Mouse (Mus musculus): ENCODE results near the gene Gm12830.

The Gm12830 gene

DNA sequence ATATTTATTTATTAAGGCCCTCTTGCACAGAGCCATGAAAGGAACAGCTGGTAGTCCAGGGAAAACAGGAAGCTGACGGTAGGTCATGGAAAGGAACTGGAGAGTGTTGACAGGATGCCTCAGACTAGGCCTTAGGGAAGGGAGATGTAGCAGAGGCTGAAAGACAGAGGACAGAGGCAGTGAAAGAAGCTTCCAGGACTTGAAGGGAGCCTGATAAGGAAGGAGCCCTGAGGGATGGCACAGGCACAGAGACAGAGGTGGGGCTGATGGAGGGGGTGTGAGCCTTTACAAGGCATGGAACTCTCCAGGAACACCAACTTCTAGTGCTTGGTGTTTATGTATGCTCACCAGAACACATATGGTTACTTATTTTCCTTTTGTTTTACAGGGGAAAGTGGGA lies 23.1 kb downstream of the Gm12830 start:
- DNase-seq (ENCODE audit: low spot score): no peak

DNA sequence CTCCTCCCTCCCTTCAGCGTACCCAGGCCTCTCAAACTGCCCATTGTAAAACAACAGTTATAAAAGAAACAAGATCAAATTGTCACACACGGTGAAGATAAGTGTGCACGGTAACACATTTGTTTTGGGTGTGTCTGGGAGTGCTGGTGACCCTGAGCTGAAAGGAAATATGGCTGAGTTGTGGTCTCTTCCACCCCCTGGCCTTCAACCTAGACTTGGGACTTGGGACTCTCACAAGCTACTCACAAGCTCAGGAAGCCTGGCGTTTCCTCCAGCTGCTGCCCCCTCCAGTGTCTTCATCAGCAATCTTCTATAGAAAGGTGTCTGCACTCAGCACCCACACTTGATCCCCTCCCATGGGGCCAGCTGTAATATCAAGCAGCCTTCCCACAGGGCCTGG lies 24.1 kb downstream of the Gm12830 start:
- DNase-seq (ENCODE audit: low spot score): no peak

DNA sequence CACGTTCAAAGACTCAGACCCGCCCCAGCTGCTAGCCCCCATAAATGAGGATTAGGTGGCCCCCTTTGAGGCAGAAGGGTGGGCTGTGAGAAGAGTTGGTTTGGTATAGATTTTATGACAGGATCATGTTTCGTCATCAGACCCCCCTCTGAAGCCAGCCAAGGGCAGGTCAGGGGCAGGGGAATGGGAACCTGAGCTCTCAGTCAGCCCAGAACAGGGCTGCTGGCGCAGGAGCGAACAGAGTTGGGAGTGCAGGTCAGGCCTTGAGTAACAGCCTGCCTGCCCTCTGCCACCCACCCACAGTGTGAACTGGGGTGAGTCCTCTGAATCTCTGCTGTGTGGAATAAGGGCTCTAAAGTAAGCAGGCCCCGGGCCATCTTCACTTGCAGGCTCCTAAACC lies 25.2 kb downstream of the Gm12830 start:
- no peak for DNase-seq (ENCODE audit: low spot score)

DNA sequence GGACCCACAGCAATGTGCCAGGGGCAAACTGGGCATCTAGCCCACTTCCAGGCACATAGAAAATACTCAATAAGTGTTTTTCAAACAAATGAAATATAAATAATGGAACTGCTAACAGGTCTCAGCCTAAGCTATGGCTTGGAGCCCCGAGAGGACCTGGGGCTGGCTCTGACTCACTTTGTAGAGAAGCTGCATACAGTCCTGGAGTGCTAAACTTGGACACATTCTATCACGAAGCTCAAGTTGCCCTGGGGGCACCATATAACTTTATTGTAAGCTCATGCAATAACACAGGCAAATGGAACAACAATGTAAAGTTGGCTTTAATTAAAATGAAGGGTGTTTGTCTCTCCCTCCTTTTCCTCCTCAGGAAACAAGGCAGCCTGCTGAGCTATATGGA lies 32.4 kb downstream of the Gm12830 start:
- no peak for DNase-seq (ENCODE audit: low spot score)

DNA sequence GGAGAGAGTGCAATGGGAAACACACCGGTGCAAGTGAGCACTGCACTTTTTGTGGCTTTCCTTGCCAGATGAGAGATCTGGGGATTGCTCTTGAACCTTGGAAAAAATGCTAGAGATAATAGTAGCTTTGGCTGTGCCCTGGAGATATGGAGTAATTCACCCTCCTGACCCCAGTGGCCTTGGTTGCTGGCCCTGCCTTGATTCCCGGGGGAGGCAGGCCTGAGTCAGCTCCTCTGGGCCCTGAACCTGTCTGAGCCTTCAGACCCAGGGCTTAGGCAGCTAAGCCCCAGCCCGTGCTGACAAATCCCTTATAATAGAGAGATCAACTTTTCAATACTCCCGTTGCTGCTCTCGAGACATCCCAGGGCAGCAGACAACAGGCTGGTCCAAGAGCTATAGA lies 36.9 kb downstream of the Gm12830 start:
- no peak for DNase-seq (ENCODE audit: low spot score)

DNA sequence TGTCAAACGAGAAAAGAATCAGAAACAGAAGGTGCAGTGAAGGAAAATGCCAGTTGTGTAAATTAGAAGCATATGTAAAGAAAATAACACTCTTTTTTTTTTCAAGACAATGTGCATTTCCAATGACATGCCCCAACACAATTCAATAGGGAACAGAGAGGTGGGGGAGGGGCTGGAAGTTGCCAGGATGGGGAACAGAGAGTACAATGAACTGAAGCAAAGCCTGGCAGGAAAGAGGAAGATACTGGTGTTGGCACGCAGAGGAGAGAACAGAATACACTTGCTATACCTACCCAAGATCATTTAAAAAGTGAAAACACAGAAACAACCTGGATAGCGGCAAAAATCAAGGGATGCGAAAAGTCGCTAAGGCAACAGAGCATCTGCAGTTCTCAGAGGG lies 41.6 kb downstream of the Gm12830 start:
- no peak for DNase-seq (ENCODE audit: low spot score)

DNA sequence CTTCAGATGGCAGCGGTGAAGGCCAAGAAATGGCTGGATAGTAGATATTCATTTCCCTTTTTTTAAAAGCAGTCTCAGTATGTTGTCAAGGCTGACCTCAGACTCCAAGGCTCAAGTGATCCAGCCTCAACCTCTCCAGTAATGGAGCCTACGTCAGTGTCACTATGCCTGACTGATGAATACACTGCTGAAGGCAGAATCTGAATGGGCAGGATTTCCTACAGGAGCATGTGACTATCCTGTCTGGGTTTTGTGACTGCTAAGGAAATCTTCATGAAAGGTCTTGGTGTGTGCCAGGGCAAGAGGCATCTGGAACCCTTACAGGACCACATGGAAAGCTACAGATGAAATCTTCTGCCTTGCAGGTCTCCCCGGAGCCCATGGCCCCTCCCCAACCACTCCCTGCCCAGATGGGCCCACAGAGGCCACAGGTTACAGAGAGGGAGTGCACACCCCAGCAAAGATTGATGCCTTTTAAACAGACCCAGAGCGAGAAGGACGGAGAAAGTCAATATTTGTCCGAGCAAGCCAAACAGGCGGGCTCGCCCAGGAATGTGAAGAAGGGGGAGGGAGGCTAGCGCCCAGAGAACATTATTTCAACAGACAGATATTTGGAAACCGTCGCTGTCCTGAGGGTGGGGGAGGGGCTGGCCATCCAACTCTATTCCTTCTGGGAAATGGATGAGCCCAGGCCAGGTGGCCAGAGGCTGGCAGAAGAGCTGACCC lies 48.4 kb downstream of the Gm12830 start:
- DNase-seq (ENCODE audit: low spot score): peak; percentile 12

DNA sequence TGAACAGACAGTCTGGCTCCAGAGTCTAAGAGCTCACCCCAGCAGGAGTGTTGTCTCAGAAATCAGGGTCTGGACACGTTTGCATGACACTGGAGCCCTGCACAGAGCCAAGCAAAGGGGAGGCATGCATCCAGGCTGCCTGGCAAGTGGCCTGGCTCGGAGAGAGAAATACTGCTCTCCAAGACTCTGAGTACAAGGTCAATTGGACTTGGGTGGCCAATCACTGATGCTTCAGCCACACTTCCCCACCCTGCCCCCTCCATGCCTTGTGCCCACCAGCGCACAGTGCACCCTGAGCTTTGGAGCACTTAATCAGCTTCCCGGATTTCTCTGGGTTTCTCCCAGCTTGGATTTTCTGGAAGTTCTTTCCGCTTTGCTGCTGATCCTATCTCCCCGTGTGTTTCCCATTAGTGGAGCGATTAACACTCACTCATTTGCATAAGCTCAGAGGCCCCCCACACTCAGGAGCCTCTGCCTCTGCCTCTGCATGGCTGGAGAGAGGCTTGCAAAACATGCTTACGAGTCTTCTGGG lies 55.0 kb downstream of the Gm12830 start:
- peak; percentile 11 for DNase-seq (ENCODE audit: low spot score)

DNA sequence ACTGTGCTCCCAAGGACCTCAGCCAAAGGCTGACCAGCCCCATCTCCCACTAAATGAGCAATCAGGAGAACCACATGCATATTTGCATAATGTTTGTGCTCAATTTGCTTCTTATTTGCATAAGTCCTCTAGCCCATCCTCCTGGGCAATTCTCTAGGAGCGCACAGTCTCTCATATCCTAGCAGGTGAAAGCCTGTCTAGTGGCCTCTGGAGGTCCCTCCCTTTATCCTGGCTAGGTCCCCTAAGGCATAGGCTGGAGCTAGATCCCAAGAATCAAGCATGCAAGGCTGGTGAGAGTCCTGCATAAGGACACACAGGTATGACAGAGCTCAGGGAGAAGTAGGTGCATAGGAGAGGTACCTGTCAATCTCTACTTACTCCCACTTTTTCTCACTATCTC lies 60.7 kb downstream of the Gm12830 start:
- DNase-seq (ENCODE audit: low spot score): no peak

DNA sequence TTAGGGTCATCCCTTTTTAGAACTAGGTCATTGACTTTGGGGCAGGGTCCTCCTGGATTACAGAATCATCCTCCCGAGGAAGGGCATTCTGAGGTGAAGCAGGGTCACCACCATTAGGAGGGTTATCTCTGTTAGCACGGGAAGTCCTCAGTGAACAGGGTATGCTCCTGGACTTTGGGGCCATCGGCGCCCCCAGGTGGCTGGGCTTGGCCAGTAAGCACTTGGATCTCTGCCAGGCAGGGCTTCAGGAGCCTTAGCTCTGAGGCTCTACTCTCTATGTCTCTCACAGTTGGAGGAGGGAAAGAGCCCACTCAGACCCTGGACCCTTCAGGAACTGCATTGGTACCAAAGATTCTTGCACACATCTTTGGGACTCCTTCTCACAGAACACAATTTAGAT lies 76.3 kb downstream of the Gm12830 start:
- peak; percentile 32 for DNase-seq (ENCODE audit: low spot score)

DNA sequence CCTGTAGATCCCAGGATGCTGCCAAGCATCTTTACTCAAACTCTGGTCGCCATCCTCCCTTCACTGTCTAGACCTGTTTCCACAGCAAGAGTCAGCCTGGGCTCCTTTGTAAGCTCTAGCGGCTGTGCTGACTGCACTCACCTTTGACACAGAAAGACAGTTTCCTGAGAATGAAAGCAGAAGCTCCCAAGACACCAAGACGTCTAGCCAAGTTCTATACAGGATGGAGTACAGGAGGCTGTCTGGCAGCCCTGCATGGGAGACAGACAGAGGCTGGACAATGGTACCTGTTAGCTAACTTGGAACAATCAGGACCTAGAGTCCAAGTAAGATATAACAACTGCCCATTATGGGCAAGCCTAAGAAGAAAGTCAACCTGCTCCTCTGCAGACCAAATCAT lies 78.4 kb downstream of the Gm12830 start:
- no peak for DNase-seq (ENCODE audit: low spot score)

DNA sequence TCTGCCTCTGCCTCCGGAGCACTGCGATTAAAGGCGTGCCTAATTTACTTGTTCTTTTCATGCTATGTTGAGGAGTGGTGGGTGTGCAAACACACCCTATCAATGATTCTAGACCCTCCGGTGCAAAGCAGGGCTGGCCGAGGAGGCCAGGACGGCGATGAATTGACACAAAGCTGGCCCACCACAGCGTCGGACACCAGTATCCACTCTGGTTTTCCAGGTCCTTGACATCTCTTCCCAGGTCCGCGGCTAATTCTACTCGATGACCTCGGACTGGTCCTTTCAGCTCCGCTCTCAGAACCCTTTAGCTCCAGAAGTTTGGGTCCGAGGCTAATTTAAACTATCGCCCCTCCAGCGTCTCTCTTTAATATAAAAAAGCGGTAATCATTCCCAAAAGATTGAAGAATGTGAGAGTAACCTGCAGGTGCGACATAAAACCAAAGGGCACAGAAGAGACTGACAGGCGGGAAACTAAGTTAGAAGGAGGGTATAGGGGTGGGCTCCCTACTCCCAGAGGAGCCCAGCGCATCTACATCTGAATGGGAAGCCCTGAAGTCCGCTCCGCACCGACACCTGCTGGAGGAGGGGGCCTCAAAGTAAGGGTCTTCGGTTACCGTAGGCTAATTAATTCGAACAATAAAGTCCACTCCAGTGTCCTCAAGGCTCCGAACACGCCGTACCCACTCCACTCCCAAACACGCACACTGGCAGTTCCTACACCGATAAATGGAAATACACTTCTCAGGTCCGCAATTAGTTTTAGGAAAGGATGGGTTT lies 79.5 kb downstream of the Gm12830 start:
- DNase-seq (ENCODE audit: low spot score): no peak

DNA sequence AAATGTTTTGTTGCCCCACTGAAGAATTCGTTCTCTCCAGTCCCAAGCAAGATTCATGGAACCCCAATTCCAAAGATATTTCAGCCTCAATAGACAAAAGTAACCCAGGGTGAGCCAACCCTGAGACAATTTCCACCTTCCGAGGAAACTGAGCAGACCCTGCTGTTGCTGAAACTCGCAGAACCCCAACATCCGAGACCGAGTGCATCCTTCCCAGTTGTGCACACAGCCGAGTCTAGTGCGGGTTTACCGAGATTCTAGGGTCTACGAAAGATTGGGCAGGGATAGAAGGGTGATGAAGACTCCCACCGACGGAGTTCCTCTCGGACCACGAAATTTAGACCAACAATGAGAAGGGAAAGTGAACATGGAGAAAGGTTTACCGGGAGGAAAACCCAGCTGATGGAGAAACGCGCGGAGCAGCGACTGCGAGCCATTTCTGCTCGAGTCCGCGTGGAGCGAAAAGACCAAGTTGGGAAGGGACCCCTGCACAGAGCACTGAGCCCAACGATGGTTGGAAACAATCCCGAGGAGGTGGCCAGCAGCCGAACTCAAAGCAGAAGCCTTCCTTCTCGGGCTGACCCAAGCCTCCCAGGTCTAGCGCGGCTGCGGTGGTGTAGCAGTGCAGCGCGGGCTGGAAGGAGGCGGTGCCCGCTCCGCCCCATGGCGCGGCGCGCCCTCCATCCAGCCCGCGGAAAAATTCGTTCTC lies 80.3 kb downstream of the Gm12830 start:
- DNase-seq (ENCODE audit: low spot score): peak; percentile 28

DNA sequence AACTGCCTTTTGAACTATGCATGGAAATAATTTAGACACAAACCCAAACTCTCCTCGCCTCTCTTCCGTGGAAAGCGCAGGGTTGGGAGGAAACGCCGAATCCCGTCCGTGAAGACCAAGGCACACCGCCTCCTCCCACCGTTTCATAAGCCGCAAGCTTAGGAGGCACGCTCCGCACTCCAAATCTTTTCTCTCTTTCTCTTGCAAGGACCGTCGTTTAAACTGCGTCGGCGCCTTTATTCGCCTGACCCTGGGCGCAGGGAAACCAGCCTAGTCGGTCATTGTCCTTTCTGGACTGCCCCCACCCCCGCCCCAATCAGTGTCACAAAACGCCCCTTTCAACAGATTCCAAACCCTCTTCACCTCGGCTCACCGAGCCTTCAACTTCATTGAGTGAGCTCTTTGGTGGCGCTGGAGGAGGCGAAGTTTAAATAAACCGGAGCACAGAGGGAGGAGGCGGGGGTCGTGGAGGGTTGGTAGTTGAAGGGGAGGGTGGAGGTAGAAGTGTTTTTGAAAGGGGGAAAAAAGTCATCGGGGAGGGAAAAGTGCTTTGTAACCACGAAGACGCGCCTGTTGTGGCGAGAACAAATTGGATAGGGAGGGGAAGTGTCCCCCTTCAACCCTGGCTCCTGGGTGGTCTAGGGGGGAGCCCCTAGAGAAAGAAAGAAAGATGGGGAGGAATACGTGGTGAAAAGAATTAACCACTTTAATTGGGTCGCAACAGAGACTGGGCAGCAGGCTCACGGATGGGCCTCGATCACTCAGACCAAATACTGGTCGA lies 81.3 kb downstream of the Gm12830 start:
- no peak for DNase-seq (ENCODE audit: low spot score)

DNA sequence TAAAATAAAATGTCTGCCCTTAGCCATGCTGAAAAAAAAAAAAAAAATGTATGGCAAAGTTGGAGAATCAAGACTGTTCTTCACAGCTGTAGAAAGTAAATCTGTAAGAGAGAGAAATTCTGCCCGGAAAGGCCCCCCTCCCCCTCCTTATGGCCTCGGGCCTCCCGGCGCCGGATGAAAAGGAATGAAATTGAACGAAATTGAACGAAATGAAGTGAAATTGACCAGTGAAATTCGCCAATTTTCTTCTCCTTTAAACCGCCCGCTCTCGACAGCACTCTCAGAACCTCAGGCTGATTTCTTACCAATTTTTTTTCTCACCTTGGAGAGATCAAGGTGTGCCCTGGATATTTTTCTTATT lies 81.9 kb downstream of the Gm12830 start:
- no peak for DNase-seq (ENCODE audit: low spot score)

DNA sequence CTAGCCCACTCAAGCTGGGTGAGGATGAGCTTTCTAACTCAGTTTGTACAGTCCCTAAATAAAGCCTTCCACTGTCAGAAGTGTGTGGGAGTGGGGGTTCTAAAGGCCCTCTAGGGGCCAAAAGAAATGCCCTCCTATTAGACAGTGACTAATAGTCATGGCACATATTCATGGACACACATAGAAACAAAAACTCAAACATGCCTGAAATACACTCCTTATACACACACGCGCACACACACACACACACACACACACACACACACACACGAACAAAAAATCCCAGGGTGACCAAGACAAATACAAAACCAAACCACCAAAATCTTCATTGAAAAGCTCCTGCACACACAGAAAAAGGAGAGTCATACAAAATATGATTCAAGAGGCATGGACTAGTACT lies 84.0 kb downstream of the Gm12830 start:
- DNase-seq (ENCODE audit: low spot score): no peak
